Mouse (Mus musculus) embryonic fibroblast, embryonic 13.5 days (primary cell): Measurements from ENCODE around the gene 3110082I17Rik.

Source experiments
- CTCF ChIP-seq: IDR thresholded peaks from 2 replicates; pipeline ENCODE4 v1.5.1; 2011; ENCODE audit warnings: mild to moderate bottlenecking, control low read depth, low read length, moderate library complexity, borderline replicate concordance; ENCODE audit not compliant: insufficient read depth
- POLR2A ChIP-seq: IDR thresholded peaks from 2 replicates; pipeline ENCODE4 v1.6.1; 2011; ENCODE audit warnings: low read depth, mild to moderate bottlenecking, control low read depth, low read length, moderate library complexity

- TF ChIP-seq CTCF (no peak), POLR2A (no peak)
Measured at GRCm38 (mm10) chr5:139440926-139441725, 19.2 kb downstream of the 3110082I17Rik start.
